Mouse (Mus musculus) testis, adult 2 months (tissue): Measurements from ENCODE around the gene Padi1.

Experiments used
- CTCF ChIP-seq: fragments of 200-500 bp; IDR thresholded peaks from 2 replicates; pipeline ENCODE4 v1.5.1; 2012; ENCODE audit warnings: low read depth, mild to moderate bottlenecking, inconsistent platforms, low read length, moderate library complexity; ENCODE audit not compliant: control insufficient read depth, insufficient read depth, insufficient replicate concordance
- POLR2A ChIP-seq: fragments of 200-500 bp; IDR thresholded peaks from 2 replicates; pipeline ENCODE4 v1.6.1; 2012; ENCODE audit warnings: low read depth, mild to moderate bottlenecking, inconsistent platforms, low read length, moderate library complexity; ENCODE audit not compliant: control insufficient read depth

DNA sequence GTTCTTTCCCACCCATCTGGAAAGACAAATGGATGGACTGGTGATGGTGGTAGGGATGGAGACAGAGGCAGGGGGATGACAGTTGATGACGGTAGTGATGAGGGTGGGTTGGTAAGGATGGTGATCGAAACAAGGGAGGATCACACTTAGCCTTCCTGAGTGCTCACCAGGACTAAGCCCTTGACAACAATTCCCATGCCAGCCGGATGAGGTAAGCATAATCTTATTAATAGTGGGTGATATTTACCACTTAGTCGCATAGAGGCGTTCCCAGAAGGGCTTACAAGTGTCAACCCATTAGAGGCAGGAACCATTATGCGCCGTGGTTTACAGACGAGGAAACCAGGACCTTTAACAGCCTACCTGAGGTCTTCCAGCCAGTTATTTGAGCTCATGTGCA is 24.4 kb upstream of the Padi1 start:
- no peak for TF ChIP-seq CTCF
- no peak for TF ChIP-seq POLR2A
